Mouse (Mus musculus) 3134 (cell line): ENCODE measurements around the gene Ctbp1.
A peak's percentile ranks its signal among the peaks of the same experiment; 100 is the strongest.

Source experiments
- DNase-seq: peaks from one replicate; pipeline ENCODE4 v3.0.0-alpha.2; 2011; ENCODE audit warnings: low spot score; ENCODE audit not compliant: insufficient read length; ENCODE audit errors: extremely low read depth

Ctbp1 gene

GRCm38 (mm10) chr5:33244377-33244920 lies 30.3 kb downstream of the Ctbp1 start:
- no peak for DNase-seq

- DNase-seq: no peak
These were observed 34.9 kb downstream of the Ctbp1 start for GRCm38 (mm10) chr5:33239934-33240333.

DNA sequence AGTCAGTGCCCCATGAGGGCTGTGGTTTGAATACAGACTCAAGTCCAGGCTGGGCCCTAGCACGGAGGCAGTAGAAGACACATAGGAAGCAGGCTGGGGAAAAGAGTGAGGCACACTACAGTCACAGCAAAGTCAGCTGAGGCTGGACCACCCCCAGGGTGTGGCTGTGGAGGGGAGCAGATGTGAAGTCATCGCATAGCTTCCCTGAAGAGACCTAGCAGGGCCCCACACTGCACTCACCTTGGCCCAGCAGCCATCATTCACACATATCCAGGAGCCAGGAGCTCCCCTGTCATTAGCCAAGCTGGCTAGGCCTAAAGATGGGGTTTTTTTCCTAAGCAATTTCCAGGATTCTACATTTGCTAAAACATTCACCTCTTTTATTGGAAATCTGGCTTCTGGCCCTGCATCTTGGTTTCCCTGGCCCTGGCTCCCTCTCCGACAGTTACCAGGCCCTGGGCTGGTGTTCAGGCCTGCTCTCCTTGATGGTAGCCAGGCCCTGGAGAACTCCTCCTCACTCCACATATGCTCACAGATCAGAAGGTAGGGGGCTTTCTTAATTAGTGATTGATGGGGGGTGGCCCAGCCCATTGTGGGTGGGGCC lies 35.6 kb downstream of the Ctbp1 start:
- DNase-seq: no peak

GRCm38 (mm10) chr5:33238256-33238645 lies 36.5 kb downstream of the Ctbp1 start:
- DNase-seq: no peak

- peak; percentile 80 for DNase-seq
These were observed 37.1 kb downstream of the Ctbp1 start for GRCm38 (mm10) chr5:33237600-33238255.

GRCm38 (mm10) chr5:33234391-33235031 lies 40.3 kb downstream of the Ctbp1 start:
- no peak for DNase-seq

DNA sequence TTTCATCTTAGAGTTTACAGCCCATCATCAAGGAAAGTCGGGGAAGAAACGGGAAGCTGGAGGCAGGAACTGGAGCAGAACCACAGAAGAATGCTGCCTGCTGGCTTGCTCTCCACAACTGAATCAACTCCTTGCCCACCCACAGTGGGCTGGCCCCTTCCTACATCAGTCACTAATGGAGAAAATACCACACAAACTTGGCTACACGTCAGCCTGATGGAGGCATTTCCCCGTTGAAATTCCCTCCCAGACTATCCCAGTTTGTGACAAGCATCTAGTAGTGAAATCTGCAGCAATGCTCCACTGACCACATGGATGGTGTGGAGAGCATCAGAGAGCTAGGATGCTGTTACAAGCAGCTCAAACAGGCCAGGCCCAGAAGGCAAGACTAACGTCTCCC lies 42.0 kb downstream of the Ctbp1 start:
- DNase-seq: no peak

DNA sequence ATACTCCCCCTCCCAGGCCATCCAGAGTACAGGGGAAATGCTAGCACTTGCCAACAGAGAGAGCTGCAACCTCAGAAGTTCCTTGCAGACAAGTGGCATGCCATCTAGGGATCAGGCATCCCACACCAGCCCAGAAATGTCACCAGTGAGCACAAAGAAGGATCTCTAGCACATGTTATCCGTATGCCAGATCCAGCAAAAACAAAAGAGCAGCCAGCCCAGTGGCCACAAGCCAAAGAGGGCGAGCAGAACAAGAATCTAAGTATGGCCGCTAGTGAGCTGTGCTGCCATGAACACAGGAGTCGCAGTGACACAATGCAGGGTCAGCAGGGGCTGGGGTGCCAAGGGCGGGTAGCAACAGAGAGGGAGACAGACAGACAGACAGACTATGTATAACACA lies 44.5 kb downstream of the Ctbp1 start:
- no peak for DNase-seq

DNA sequence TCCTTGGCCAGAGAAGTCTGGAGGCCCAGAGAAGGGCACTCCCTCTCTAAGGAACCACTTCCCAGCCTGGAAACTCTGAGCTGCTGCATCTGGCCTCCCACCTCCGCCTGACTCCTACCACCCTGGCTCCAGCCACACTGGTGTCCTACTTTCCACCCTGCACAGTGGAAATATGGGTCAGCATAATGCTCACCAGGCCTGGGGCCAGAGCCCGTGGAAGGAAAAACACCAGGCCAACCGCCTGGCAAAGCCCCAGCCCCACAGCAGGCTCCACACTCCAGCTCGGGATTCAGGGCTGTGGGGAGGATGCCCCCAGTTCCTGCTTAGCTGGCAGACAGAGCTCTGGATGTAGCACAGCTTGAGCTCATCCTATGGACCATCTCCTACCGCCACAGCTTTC lies 46.4 kb downstream of the Ctbp1 start:
- no peak for DNase-seq

- DNase-seq: no peak
These were observed 49.1 kb downstream of the Ctbp1 start for GRCm38 (mm10) chr5:33225673-33226072.

DNA sequence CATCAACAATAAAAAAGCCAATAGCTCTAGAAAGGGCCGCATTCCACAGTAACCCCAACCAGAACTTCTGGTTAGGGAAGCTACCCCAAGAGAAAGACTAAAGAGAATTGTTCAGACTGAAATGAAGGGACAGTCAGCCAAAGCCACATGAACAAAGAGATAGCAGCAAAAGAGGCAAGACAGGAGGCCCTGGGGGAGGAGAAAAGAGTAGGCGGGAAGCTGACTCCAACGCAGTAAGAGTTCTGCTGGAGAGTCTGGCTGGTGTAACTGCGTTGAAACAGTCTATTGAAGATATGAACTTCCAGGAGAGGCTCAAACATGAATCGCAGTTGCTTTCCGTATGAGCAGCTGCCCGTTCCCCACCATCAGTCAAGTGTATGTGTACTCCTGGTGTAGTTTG lies 50.3 kb downstream of the Ctbp1 start:
- no peak for DNase-seq

GRCm38 (mm10) chr5:33222841-33223744 lies 51.7 kb downstream of the Ctbp1 start:
- no peak for DNase-seq

GRCm38 (mm10) chr5:33222389-33222788 lies 52.4 kb downstream of the Ctbp1 start:
- no peak for DNase-seq

- peak; percentile 63 for DNase-seq
These were observed 54.3 kb downstream of the Ctbp1 start for GRCm38 (mm10) chr5:33220350-33221044.

DNA sequence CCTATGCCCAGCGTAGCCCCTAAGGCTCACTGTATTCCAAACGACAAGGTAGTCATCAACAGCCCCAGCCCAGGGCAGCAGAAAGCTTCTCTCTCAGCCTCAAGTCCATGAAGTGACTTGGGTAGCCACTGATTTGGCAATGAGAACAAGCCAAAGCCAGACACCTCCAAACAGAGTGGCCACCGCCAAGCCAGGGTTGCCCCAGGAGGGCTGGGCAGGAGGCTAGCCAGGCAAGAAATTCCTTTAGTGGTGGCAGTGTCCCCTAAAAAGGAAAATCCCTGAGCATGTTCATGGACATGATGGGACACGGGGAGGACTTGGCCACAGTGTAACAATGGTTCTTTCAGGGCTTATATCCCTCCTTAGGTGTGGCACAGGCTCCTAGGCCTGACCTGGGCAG lies 55.0 kb downstream of the Ctbp1 start:
- no peak for DNase-seq

DNA sequence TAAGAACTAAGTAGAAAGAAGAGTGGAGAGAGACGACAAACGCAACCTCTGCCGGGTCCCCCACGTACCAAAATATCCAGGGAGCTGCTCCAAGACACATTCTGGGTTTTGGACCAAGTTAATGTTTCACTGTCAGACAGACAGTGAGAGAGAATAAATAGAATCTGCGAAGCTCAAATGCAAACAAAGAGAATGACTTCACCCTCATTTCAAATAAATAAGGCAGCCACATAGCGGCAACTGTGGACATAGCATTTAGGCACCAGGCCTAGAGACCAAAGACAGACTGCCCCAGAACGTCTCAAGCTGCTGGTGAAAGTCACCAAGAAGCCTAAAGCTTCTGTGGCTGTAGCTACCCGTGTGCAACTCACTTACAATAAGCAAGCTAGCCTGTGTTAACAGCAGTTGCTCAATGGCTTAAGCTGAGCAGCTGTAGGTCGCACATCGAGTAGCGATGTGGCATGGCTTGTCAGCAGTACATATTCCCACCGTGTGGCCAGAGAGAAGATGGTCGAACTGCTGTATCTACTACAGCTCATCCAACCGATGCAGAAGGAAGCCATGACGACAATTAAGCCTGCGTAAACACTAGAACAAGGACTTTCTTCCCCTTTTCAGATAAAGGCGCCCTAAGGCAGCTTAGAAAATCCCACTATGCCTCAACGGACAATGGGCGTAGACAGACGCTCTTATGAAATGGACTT lies 55.9 kb downstream of the Ctbp1 start:
- DNase-seq: no peak

GRCm38 (mm10) chr5:33218081-33218480 lies 56.7 kb downstream of the Ctbp1 start, which contains the start of gene Spon2:
TSS of gene Spon2 (minus strand) at chr5:33218455.
- DNase-seq: no peak

GRCm38 (mm10) chr5:33217663-33218062 lies 57.1 kb downstream of the Ctbp1 start:
- DNase-seq: no peak

- no peak for DNase-seq
These were observed 60.1 kb downstream of the Ctbp1 start for GRCm38 (mm10) chr5:33214723-33215122.

GRCm38 (mm10) chr5:33211254-33211653 lies 63.5 kb downstream of the Ctbp1 start:
- DNase-seq: no peak
